Mouse (Mus musculus) embryonic fibroblast, embryonic 13.5 days (primary cell): ENCODE results near the gene Mob3b.

Source experiments
- CTCF ChIP-seq: IDR thresholded peaks from 2 replicates; pipeline ENCODE4 v1.5.1; 2011; ENCODE audit warnings: mild to moderate bottlenecking, control low read depth, low read length, moderate library complexity, borderline replicate concordance; ENCODE audit not compliant: insufficient read depth
- POLR2A ChIP-seq: IDR thresholded peaks from 2 replicates; pipeline ENCODE4 v1.6.1; 2011; ENCODE audit warnings: low read depth, mild to moderate bottlenecking, control low read depth, low read length, moderate library complexity

DNA sequence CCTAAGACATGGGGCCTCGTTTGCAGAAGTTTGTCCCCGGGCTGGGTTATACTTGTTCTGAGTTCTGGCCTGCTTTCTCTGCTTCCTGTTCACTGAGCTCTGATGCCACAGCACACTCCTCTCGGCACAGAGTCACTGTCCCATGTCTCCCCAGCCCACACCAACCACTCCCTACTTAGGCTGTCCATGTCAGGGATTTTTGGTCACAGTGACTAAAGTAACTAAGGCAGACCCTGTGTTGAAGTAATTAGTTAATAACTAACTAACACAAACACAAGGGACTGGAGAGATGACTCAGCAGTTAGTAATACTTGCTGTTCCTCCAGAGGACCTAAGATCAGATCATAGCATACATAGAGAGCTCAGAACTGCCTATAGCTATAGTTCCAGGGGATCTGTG is 8.7 kb upstream of the Mob3b start:
- no peak for TF ChIP-seq CTCF
- no peak for TF ChIP-seq POLR2A
